Mouse (Mus musculus): Measurements from ENCODE around the gene Tmem45b.

DNA sequence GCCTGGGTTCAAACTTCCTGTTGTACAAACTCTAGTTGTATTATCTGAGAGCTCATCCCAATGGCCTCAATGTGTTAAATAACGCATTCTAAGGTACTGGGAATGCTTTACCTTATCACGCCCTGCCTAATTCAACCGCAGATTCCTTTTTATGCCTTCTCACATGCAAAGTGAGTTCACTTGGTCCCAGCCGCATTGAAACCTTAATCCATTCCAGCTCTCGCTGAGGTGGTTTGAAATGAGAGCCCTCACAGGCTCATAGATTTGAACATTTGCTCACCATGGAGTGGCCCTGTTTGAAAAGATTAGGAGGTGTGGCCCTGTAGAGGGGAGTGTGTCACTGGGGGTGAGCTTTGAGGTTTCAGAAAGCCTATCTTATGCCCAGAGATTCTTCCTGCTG, 23.9 kb downstream of the Tmem45b start:
- no peak for TF ChIP-seq CTCF (IDR thresholded peaks at IDR 0.05; ENCODE audit: borderline replicate concordance, insufficient read depth, low read depth, low read length)
- TF ChIP-seq POLR2A (IDR thresholded peaks at IDR 0.05; ENCODE audit: borderline replicate concordance, insufficient read depth, low read length) = no peak

Measured in cerebellum, adult 2 months (tissue).